Mouse (Mus musculus) forebrain, embryonic 14.5 days (tissue): ENCODE measurements at regions not wholly inside any gene's neighbourhood (a gene's known extent, or its start where the extent isn't known, plus 50 kb on each side); places are given as distances from the start of the nearest gene placed in this dataset.

Experiments used
- ATAC-seq: fragments of 200-750 bp; cut with Nextera tagmentation; 2 replicates; pipeline ENCODE4 v1.8.0; 2017; ENCODE audit warnings: mild to moderate bottlenecking, moderate library complexity
- DNase-seq: peaks from one replicate; pipeline ENCODE4 v3.0.0-alpha.2; 2015; ENCODE audit warnings: low spot score
- H3K27ac ChIP-seq: fragments of 300-500 bp; sonication (generic); 2 replicates; pipeline ENCODE4 v1.5.1; 2014; ENCODE audit warnings: low read depth, mild to moderate bottlenecking, control low read depth, low read length, moderate library complexity
- H3K27me3 ChIP-seq: fragments of 300-500 bp; sonication (generic); replicated peaks from 2 replicates; pipeline ENCODE4 v1.6.1; 2014; ENCODE audit warnings: low read length, control low read depth, mixed read lengths; ENCODE audit not compliant: control insufficient read depth, insufficient read depth
- H3K36me3 ChIP-seq: fragments of 300-500 bp; sonication (generic); 2 replicates; pipeline ENCODE4 v1.6.1; 2014; ENCODE audit warnings: low read length, control low read depth; ENCODE audit not compliant: control insufficient read depth, insufficient read depth
- H3K4me1 ChIP-seq: fragments of 300-500 bp; sonication (generic); 2 replicates; pipeline ENCODE4 v1.6.1; 2014; ENCODE audit warnings: antibody characterized with exemption, low read length, control low read depth; ENCODE audit not compliant: control insufficient read depth, insufficient read depth
- H3K4me2 ChIP-seq: fragments of 300-500 bp; sonication (generic); 2 replicates; pipeline ENCODE4 v1.6.1; 2014; ENCODE audit warnings: mild to moderate bottlenecking, control low read depth, low read length
- H3K4me3 ChIP-seq: fragments of 300-500 bp; sonication (generic); 2 replicates; pipeline ENCODE4 v1.5.1; 2014; ENCODE audit warnings: low read depth, low read length, control low read depth
- H3K9ac ChIP-seq: fragments of 300-500 bp; sonication (generic); 2 replicates; pipeline ENCODE4 v1.6.1; 2014; ENCODE audit warnings: mild to moderate bottlenecking, low read length, control low read depth, moderate library complexity
- H3K9me3 ChIP-seq: fragments of 300-500 bp; sonication (generic); replicated peaks from 2 replicates; pipeline ENCODE4 v1.6.1; 2016; ENCODE audit warnings: low read length, control low read depth, mixed read lengths; ENCODE audit not compliant: control insufficient read depth
- WGBS: fragments of 180-500 bp; shearing (Covaris S2); extraction: QIAGEN DNeasy Blood & Tissue Kit; methylation state at CpG from one replicate; pipeline ENCODE4 v1.1.7; 2014; 5-methylcytosine and 5-hydroxymethylcytosine counted together

DNA sequence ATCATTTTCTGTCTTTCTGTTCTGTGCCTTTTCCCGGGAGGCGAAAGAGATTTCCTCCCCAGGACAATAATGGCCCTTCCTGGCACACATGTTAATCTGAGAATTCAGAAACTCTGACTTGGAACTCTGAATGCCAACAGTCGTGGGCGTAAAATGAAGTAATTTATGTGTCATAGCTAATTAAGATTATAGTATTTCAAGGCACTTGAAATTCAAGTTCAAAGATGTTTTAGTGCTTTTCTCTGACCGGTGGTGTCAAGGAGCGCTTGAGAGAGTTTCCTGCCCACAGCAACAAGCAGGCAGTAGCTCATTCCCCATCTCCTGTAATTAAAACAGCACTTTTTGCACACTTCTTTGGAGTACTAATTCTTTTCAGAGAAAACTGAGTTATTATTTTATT, 1465.9 kb downstream of the 4930444P10Rik start:
- Histone ChIP-seq H3K36me3 (no peaks in the 10 kb centered on the region), H3K9ac (no peak overlapping the region), H3K27ac (no peak overlapping the region), H3K27me3 (no peaks in the 10 kb centered on the region), H3K4me2 (no peak overlapping the region), H3K9me3 (no peaks in the 10 kb centered on the region), H3K4me1 (no peaks in the 10 kb centered on the region), H3K4me3 (no peak overlapping the region)
- no peak for ATAC-seq
- WGBS, result 51% methylated on average over 6 of the region's 6 CpGs
- no peak for DNase-seq

DNA sequence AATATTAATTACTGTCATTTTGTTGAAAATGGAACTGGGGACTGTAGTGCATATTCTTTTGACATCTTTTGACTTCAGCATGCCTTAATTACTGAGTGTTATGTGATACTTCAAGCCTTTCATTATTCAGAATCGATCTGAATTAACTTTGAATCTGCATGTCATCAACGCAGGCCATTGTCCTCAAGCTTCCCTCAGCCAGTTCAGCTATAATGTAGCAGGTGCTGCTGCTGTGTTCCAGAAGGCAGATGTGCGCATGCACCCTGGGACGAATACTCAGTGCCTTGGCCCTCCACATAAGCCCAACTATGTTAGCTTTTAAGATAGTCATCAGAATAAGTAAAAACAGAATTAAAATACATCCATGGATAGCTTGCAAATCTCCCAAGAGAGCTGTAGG, 1466.4 kb downstream of the 4930444P10Rik start:
- no peak for DNase-seq
- 53% methylated on average over 4 of the region's 4 CpGs for WGBS
- no peak overlapping the region for H3K4me2 ChIP-seq
- H3K4me1 ChIP-seq, result no peaks in the 10 kb centered on the region
- H3K27ac ChIP-seq, result no peak overlapping the region
- H3K4me3 ChIP-seq, result no peak overlapping the region
- H3K9me3 ChIP-seq, result no peaks in the 10 kb centered on the region
- H3K36me3 ChIP-seq, result no peaks in the 10 kb centered on the region
- H3K27me3 ChIP-seq, result no peaks in the 10 kb centered on the region
- H3K9ac ChIP-seq, result no peak overlapping the region
- peak; percentile 52; the same call in 1 of the 2 replicates for ATAC-seq

DNA sequence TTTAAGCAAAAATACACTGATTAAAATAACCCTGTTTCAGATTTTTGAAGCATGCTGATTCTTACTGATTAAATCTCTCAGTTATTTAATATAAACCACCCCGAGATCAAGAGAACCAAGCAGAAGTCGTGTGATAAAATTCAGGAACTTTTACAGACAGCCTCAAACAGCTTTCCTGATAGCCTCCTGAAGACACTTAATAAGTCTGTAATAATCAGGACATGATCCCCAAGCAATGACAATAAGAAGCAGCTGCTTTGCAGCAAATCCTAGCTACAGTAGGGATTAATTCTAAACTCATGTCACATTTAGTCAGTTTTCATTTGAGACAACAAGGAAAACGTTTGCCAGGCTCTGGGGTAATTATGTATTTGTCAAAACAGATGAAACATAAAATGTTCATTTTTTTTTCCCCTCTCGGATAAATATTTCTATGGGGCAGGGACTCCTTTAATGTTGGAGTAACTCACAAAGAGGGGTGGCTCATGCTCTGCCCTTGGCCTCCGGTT, 1472.1 kb downstream of the 4930444P10Rik start:
- no peaks in the 10 kb centered on the region for H3K36me3 ChIP-seq
- no peak overlapping the region for H3K27ac ChIP-seq
- WGBS, result 72% methylated on average over 5 of the region's 5 CpGs
- no peak overlapping the region for H3K9ac ChIP-seq
- no peak for DNase-seq
- ATAC-seq, result no peak
- H3K4me3 ChIP-seq, result no peak overlapping the region
- H3K4me1 ChIP-seq, result no peaks in the 10 kb centered on the region
- no peaks in the 10 kb centered on the region for H3K27me3 ChIP-seq
- H3K4me2 ChIP-seq, result no peak overlapping the region
- H3K9me3 ChIP-seq, result no peaks in the 10 kb centered on the region

DNA sequence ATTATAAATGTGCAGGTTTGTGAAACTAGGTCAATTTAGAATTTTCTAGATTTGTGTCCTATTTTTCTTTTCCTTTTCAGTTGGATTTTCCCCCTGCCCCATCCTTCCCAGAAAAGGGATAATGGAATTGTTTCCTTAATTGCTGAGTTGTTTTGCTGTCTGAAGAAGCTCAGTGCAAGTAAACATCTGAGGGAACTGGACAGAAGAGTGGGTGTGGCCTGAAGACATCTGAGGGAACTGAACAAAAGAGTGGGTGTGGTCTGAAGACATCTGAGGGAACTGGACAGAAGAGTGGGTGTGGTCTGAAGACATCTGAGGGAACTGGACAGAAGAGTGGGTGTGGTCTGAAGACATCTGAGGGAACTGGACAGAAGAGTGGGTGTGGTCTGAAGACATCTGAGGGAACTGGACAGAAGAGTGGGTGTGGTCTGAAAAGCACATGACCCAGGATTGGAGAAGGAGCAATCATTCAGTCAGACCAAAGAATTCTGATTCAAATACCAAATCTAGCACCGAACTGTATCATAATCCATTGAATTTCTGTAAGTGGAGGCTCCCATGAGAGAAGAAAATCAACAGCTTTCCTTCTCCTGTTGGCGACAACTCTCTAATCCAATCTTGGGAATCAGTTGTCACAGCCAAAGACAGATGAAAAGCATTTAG, 1479.8 kb downstream of the 4930444P10Rik start:
- no peaks in the 10 kb centered on the region for H3K36me3 ChIP-seq
- H3K4me1 ChIP-seq, result no peaks in the 10 kb centered on the region
- no peak overlapping the region for H3K27ac ChIP-seq
- H3K9ac ChIP-seq, result no peak overlapping the region
- no peak for DNase-seq
- H3K27me3 ChIP-seq, result no peaks in the 10 kb centered on the region
- no peak overlapping the region for H3K4me3 ChIP-seq
- no peak overlapping the region for H3K4me2 ChIP-seq
- no peak for ATAC-seq
- WGBS, result 86% methylated on average over 2 of the region's 2 CpGs
- no peaks in the 10 kb centered on the region for H3K9me3 ChIP-seq

DNA sequence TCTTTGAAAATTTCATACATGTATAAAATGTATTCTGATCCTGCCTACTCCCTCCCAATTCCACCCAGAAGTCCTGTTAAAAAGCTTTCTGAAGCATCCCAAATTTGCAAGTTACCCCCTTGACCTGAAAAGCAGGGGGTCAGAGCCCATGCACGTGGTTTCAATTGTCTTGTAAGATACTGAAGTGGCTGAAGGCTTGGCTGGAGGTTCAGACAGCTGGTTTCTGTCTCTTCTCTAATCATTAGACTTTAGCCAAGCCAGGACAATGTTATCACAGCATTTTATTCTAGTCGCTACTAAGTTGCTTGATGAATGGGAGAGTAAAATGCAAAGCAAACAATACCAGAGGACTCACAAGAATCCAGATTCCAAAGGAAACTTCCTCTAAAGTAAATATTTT, 1484.1 kb downstream of the 4930444P10Rik start:
- no peaks in the 10 kb centered on the region for H3K4me1 ChIP-seq
- no peak overlapping the region for H3K4me2 ChIP-seq
- no peaks in the 10 kb centered on the region for H3K36me3 ChIP-seq
- DNase-seq, result no peak
- no peak for ATAC-seq
- no peak overlapping the region for H3K9ac ChIP-seq
- no peak overlapping the region for H3K27ac ChIP-seq
- WGBS, result 48% methylated on average over 2 of the region's 2 CpGs
- H3K4me3 ChIP-seq, result no peak overlapping the region
- H3K9me3 ChIP-seq, result no peaks in the 10 kb centered on the region
- no peaks in the 10 kb centered on the region for H3K27me3 ChIP-seq

DNA sequence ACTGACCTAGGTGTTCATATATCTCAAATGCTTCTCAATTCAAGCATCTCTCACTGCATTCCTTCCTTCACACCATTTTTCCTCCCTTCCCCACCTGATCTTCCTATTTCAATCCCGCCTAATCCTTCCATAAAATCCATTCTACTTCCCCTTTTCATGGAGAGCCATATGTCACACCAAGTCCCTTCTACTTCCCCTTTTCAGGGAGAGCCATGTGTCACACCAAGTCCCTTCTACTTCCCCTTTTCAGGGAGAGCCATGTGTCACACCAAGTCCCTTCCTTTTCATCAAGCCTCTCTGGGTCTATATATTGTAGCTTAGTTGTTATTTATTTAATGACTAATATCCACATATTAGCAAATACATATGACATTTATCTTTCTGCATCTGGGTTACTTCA, 1497.2 kb downstream of the 4930444P10Rik start:
- no peaks in the 10 kb centered on the region for H3K4me1 ChIP-seq
- H3K27me3 ChIP-seq, result no peaks in the 10 kb centered on the region
- 84% methylated on average over 1 of the region's 1 CpGs for WGBS
- H3K4me3 ChIP-seq, result no peak overlapping the region
- no peak overlapping the region for H3K27ac ChIP-seq
- no peaks in the 10 kb centered on the region for H3K9me3 ChIP-seq
- no peak overlapping the region for H3K9ac ChIP-seq
- H3K36me3 ChIP-seq, result no peaks in the 10 kb centered on the region
- ATAC-seq (no peak), DNase-seq (no peak)
- H3K4me2 ChIP-seq, result no peak overlapping the region

DNA sequence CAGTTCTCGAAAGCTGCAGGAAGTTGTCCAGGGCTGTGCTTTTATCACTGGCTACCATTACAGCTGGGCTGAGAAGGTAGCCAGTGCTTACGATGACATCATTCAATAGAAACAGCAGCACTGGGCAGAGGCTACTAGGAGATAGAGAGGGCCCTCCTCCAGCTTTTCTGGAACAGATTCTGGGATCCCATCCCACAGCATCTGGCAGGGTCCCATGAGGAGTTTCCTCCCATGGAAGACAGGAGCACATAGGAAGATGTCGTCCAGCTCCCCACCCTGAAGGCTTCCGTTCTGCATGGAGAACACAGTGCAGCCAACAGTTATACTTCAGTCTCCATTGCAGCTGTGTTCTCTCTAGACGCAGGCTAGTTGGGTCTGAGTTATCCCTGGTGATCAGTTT, 1503.2 kb downstream of the 4930444P10Rik start:
- no peaks in the 10 kb centered on the region for H3K4me1 ChIP-seq
- no peak for ATAC-seq
- 87% methylated on average over 5 of the region's 5 CpGs for WGBS
- DNase-seq, result no peak
- H3K4me2 ChIP-seq, result no peak overlapping the region
- H3K27me3 ChIP-seq, result no peaks in the 10 kb centered on the region
- H3K36me3 ChIP-seq, result no peaks in the 10 kb centered on the region
- no peak overlapping the region for H3K9ac ChIP-seq
- H3K4me3 ChIP-seq, result no peak overlapping the region
- H3K27ac ChIP-seq, result no peak overlapping the region
- no peaks in the 10 kb centered on the region for H3K9me3 ChIP-seq

DNA sequence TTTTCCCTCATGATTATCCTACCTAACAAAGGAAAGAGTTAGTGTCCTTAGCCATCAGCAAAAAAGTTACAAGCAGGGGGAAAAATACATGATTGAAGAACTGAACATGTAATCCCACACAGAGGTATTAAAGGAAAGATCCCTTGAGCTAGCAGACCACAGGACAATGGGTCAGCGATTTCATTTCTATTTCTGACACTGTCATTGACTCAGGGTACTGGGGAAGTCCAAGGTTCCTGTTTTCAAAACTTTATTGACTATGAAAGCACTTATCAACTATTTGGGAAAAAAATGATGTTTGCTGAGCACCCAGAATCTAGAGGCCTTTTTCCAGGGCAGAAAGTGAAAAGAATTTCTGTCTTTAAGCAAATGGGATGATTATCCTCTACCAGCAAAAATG, 1513.7 kb downstream of the 4930444P10Rik start:
- Histone ChIP-seq H3K4me1 (no peaks in the 10 kb centered on the region), H3K27me3 (no peaks in the 10 kb centered on the region), H3K9me3 (no peaks in the 10 kb centered on the region), H3K4me3 (no peak overlapping the region), H3K36me3 (no peaks in the 10 kb centered on the region), H3K4me2 (no peak overlapping the region), H3K27ac (no peak overlapping the region), H3K9ac (no peak overlapping the region)
- 68% methylated on average over 1 of the region's 1 CpGs for WGBS
- DNase-seq, result no peak
- ATAC-seq, result no peak

DNA sequence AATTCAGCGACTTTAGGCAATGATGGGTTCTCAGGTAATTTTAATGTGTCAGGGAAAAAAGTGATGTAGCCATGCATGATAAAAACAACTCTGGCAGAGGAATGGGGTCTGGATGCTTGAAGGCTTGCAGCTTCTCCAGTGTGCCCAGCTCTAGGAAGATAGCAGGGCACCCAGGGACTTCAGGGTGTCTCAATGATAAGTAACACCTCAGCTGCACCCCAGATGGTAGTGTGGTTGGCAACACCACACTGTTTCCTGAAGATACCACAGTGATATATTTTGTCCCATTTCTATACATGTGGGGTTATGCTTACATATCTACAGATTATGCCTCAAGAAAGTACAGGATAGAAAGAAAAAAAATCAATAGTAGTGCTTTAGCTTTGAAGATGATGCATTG, 1516.9 kb downstream of the 4930444P10Rik start:
- no peaks in the 10 kb centered on the region for H3K4me1 ChIP-seq
- H3K27ac ChIP-seq, result no peak overlapping the region
- WGBS, result 97% methylated on average over 1 of the region's 1 CpGs
- no peaks in the 10 kb centered on the region for H3K27me3 ChIP-seq
- H3K9me3 ChIP-seq, result no peaks in the 10 kb centered on the region
- H3K4me3 ChIP-seq, result no peak overlapping the region
- no peaks in the 10 kb centered on the region for H3K36me3 ChIP-seq
- H3K9ac ChIP-seq, result no peak overlapping the region
- DNase-seq (no peak), ATAC-seq (no peak)
- H3K4me2 ChIP-seq, result no peak overlapping the region
